Mouse (Mus musculus) G1E (cell line): ENCODE data around the gene Wwox.

Experiments
- CTCF ChIP-seq: IDR thresholded peaks from 2 replicates; pipeline ENCODE4 v1.5.1; 2012; ENCODE audit warnings: low read depth, low read length, inconsistent platforms, mixed read lengths
- GATA1 ChIP-seq: IDR thresholded peaks from 2 replicates; pipeline ENCODE4 v1.6.1; 2012; ENCODE audit warnings: borderline replicate concordance, low read length, inconsistent platforms, mixed read lengths
- POLR2AphosphoS5 ChIP-seq: IDR thresholded peaks from 2 replicates; pipeline ENCODE4 v1.6.1; 2012; ENCODE audit warnings: low read depth, low read length, inconsistent platforms; ENCODE audit not compliant: insufficient replicate concordance
- TAL1 ChIP-seq: conservative IDR thresholded peaks from 2 replicates; pipeline ENCODE4 v1.6.1; 2012; ENCODE audit warnings: low read depth, low read length, inconsistent platforms, mixed read lengths

GRCm38 (mm10) chr8:114636376-114636775 is 196.9 kb downstream of the Wwox start:
- TF ChIP-seq CTCF (no peak), GATA1 (no peak), TAL1 (no peak), POLR2AphosphoS5 (no peak)
